Mouse (Mus musculus) stomach, postnatal 0 days (tissue): Measurements from ENCODE around the gene Spata1. TPM values are rescaled to one million over a fixed set of nuclear protein-coding genes. Genes with fewer than 3 reads are reported as not detected.

Experiments used
- ATAC-seq: fragments of 200-750 bp; cut with Nextera tagmentation; 2 replicates; pipeline ENCODE4 v1.8.0; 2017; ENCODE audit not compliant: low FRiP score, low TSS enrichment
- DNase-seq: peaks from one replicate; pipeline ENCODE4 v3.0.0-alpha.2; 2016; ENCODE audit warnings: low spot score
- H3K27ac ChIP-seq: fragments of 300-500 bp; sonication (generic); replicated peaks from 2 replicates; pipeline ENCODE4 v1.5.1; 2014; ENCODE audit warnings: mild to moderate bottlenecking, control low read depth
- H3K27me3 ChIP-seq: fragments of 300-500 bp; sonication (generic); 2 replicates; pipeline ENCODE4 v1.6.1; 2014; ENCODE audit warnings: low read length; ENCODE audit not compliant: control insufficient read depth, insufficient read depth
- H3K36me3 ChIP-seq: fragments of 300-500 bp; sonication (generic); 2 replicates; pipeline ENCODE4 v1.6.1; 2014; ENCODE audit warnings: low read length, mixed read lengths; ENCODE audit not compliant: control insufficient read depth, insufficient read depth
- H3K4me1 ChIP-seq: fragments of 300-500 bp; sonication (generic); replicated peaks from 2 replicates; pipeline ENCODE4 v1.6.1; 2014; ENCODE audit warnings: antibody characterized with exemption; ENCODE audit not compliant: control insufficient read depth, insufficient read depth
- H3K4me2 ChIP-seq: fragments of 300-500 bp; sonication (generic); replicated peaks from 2 replicates; pipeline ENCODE4 v1.6.1; 2014; ENCODE audit warnings: low read depth, mild to moderate bottlenecking, control low read depth, moderate library complexity
- H3K4me3 ChIP-seq: fragments of 300-500 bp; sonication (generic); 2 replicates; pipeline ENCODE4 v1.5.1; 2014; ENCODE audit warnings: low read depth, low read length, control low read depth
- H3K9ac ChIP-seq: fragments of 300-500 bp; sonication (generic); 2 replicates; pipeline ENCODE4 v1.6.1; 2014; ENCODE audit warnings: mild to moderate bottlenecking, low read length, control low read depth, mixed read lengths
- H3K9me3 ChIP-seq: fragments of 300-500 bp; sonication (generic); 2 replicates; pipeline ENCODE4 v1.6.1; 2016; ENCODE audit warnings: low read length; ENCODE audit not compliant: control insufficient read depth
- CTCF ChIP-seq: IDR thresholded peaks from 2 replicates; pipeline ENCODE4 v1.5.1; 2016; ENCODE audit warnings: antibody characterized with exemption, low read depth, mild to moderate bottlenecking, moderate library complexity
- EP300 ChIP-seq: optimal IDR thresholded peaks from 2 replicates; pipeline ENCODE3; 2016; ENCODE audit warnings: antibody characterized with exemption
- WGBS: fragments of 180-500 bp; shearing (Covaris S2); extraction: QIAGEN DNeasy Blood & Tissue Kit; methylation state at CpG from one replicate; pipeline ENCODE4 v1.1.7; 2014; 5-methylcytosine and 5-hydroxymethylcytosine counted together
- polyA plus RNA-seq: library from polyadenylated mRNA; unstranded; fragments of >200 nt; fragmentation: Nextera tagmentation; extraction: Ambion mirVana; gene quantifications from 2 replicates; pipeline ENCODE4 v1.2.1, GENCODE M21; 2015

Spata1 gene
- polyA plus RNA-seq, 1 experiment from 2014 or later = 1.1 TPM

DNA sequence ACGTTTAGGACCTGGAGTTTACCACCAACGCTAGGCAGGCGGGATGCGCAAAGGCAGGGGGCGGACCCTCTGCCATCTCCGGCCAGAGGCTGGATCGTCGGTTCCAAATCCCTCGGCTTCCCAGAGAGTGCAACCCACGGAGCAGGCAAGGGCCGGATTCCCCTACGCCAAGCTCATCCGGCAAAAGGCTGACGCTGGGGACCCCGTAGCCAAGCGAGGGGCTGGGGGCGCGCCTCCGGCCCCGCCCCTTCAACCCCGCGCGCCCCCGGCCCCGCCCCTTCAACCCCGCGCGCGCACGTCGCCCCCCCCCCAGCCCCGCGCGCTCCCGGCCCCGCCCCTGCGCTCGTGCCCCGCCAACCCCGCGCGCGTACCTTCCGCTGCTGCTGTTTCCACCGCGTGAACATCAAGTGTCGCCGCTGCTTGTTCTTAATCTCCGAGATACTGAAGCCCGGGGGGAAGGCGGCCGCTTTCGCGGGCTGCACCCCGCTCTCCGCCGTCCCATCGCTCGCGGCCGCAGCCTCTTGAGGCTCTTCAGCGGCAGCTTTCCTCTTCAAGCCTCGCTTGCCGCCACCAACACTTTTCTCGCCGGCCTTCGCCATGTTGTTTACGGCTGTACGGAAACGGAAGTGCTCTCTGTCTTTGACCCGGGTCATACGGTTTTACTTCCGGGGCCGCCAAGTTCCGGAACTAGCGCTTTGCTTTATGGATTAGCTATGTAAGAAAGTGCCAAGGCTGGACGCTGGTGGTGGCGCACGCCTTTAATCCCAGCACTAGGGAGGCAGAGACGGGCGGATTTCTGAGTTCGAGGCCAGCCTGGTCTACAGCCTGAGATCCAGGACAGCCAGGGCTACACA lies 21.5 kb upstream of the Spata1 start, which contains the start of gene Rpf1:
TSS of gene Rpf1 (minus strand) at position 632 of the 854 bp plus-strand sequence.
- under 1% methylated on average over 54 of the region's 82 CpGs for WGBS
- H3K4me1 ChIP-seq = no peaks in the 10 kb centered on the region
- peak within 1 kb of the TSS; percentile 86 for H3K9ac ChIP-seq
- H3K9me3 ChIP-seq = no peaks in the 10 kb centered on the region
- H3K36me3 ChIP-seq = peaks cover 5% of the 10 kb centered on the region; the same call in 1 of the 2 replicates
- no peaks in the 10 kb centered on the region for H3K27me3 ChIP-seq
- peak within 1 kb of the TSS; percentile 99 for H3K27ac ChIP-seq
- peak within 1 kb of the TSS; percentile 71 for H3K4me2 ChIP-seq
- TF ChIP-seq CTCF (peak; percentile 19; the same call in 1 of the 2 replicates), EP300 (no peak)
- ATAC-seq = peak; percentile 97
- DNase-seq = peak; percentile 87
- H3K4me3 ChIP-seq = peak within 1 kb of the TSS; percentile 85

DNA sequence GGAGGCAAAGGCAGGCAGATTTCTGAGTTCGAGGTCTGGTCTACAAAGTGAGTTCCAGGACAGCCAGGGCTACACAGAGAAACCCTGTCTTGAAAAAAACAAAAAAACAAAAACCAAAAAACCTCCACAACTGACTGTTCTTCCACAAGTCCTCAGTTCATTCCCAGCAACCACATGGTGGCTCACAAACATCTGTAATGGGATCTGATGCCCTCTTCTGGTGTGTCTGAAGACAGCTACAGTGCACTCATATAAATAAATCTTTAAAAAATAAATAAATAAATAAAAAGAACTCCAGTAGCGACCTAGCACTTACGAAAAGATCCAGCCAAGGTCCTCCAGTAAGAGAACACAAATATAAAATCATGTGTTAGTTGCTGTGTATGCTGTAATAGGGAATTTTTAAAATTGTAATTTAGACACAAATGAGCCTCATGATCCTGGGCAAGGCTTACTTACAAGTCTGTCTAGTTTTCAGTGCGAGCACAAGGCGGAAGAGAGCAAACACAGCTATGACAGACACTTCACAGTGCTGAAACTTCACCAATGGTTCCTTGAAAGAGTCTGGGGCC lies 20.8 kb upstream of the Spata1 start:
- Histone ChIP-seq H3K9ac (peak overlapping the region; percentile 86), H3K27ac (peak overlapping the region; percentile 99), H3K4me1 (no peaks in the 10 kb centered on the region), H3K27me3 (no peaks in the 10 kb centered on the region), H3K9me3 (no peaks in the 10 kb centered on the region), H3K4me3 (peak overlapping the region; percentile 85), H3K4me2 (peak overlapping the region; percentile 71), H3K36me3 (peaks cover 5% of the 10 kb centered on the region; the same call in 1 of the 2 replicates)
- DNase-seq = no peak
- TF ChIP-seq EP300 = no peak
- peak; percentile 32; the same call in 1 of the 2 replicates for TF ChIP-seq CTCF
- no peak for ATAC-seq
- 25% methylated on average over 5 of the region's 5 CpGs for WGBS

DNA sequence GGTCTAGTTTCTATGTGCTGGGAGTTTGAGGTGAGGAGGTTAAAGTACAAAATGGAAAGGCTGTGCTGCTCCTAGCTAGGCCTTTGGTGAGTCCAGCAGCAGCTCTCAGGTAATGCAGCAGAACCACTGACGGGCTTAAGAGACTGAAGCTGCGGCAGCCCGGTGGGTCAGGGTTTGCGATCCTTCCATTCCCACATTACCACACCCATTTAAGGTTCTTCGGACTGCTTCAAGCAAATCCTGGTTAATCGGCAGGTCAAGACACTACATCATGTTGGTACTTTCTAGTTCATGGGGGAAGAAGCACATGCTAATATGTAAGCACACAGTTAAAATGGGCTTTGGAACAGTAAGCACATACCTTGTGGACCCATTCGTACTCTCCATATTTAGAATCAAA lies 7.2 kb upstream of the Spata1 start:
- Histone ChIP-seq H3K36me3 (peaks cover 15% of the 10 kb centered on the region; the same call in 1 of the 2 replicates), H3K9me3 (no peaks in the 10 kb centered on the region), H3K9ac (no peak overlapping the region), H3K4me3 (no peak overlapping the region), H3K4me2 (no peak overlapping the region), H3K4me1 (no peaks in the 10 kb centered on the region; the same call in 1 of the 2 replicates), H3K27me3 (no peaks in the 10 kb centered on the region), H3K27ac (no peak overlapping the region)
- TF ChIP-seq EP300 (no peak), CTCF (no peak)
- ATAC-seq (no peak), DNase-seq (no peak)
- WGBS = 92% methylated on average over 7 of the region's 7 CpGs

DNA sequence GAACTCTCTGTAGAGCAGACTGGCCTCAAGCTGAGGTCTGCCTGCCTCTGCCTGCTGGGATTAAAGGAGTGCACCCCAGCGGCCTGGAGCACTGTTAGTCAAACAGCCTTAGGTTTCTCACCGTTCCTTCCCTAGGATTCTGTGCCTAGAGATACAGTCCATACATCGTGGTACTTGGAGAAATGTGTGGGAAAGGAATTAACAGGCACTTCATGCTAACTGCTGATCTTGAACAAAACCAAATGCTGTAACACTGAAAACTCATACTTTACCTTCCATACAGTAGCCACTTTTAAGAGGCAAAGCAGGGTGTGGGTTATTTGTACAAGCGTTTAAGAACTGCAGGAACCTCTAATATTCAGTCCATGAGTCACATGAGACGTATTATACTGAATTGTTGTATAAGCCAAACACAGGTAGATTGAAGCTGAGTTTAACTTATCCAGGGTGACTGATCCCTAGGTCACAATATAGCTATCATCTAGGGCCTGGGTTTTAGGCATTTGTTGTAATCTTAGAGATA lies 2.1 kb upstream of the Spata1 start:
- ATAC-seq (peak; percentile 16; the same call in 1 of the 2 replicates), DNase-seq (peak; percentile 22)
- H3K9ac ChIP-seq = peak overlapping the region; percentile 97
- H3K4me3 ChIP-seq = peak overlapping the region; percentile 90
- H3K36me3 ChIP-seq = peaks cover 8% of the 10 kb centered on the region; the same call in 1 of the 2 replicates
- 27% methylated on average over 5 of the region's 5 CpGs for WGBS
- H3K4me2 ChIP-seq = peak overlapping the region; percentile 70
- H3K4me1 ChIP-seq = no peaks in the 10 kb centered on the region; the same call in 1 of the 2 replicates
- TF ChIP-seq EP300 (no peak), CTCF (no peak)
- peak overlapping the region; percentile 98 for H3K27ac ChIP-seq
- no peaks in the 10 kb centered on the region for H3K9me3 ChIP-seq
- no peaks in the 10 kb centered on the region for H3K27me3 ChIP-seq

DNA sequence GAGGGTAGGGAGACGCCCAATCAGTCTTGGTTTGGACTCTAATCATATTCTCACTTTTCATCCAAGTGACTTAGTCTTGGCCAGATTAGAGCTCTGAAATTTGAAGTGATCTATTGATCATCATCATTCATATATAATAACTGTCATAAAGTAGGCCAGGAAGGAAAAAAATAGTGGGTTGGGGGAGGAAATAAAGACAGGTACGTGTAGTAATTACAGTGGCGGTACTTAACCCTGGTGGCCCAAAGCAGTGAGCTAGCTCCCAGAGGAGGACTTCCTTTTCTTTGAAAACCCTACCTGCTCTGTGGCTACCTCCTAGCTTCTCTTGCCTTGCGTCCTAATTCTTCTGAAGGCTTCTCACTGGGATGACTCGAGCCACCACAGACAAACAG lies 1.3 kb upstream of the Spata1 start:
- Histone ChIP-seq H3K4me3 (peak overlapping the region; percentile 90), H3K9ac (peak overlapping the region; percentile 97), H3K27me3 (no peaks in the 10 kb centered on the region), H3K27ac (peak overlapping the region; percentile 98), H3K9me3 (no peaks in the 10 kb centered on the region), H3K36me3 (peaks cover 2% of the 10 kb centered on the region; the same call in 1 of the 2 replicates), H3K4me2 (peak overlapping the region; percentile 70), H3K4me1 (no peaks in the 10 kb centered on the region; the same call in 1 of the 2 replicates)
- TF ChIP-seq EP300 (no peak), CTCF (no peak)
- no peak for DNase-seq
- 5% methylated on average over 5 of the region's 5 CpGs for WGBS
- ATAC-seq = no peak
